Mouse (Mus musculus): Measurements from ENCODE around the gene Spg11.

DNA sequence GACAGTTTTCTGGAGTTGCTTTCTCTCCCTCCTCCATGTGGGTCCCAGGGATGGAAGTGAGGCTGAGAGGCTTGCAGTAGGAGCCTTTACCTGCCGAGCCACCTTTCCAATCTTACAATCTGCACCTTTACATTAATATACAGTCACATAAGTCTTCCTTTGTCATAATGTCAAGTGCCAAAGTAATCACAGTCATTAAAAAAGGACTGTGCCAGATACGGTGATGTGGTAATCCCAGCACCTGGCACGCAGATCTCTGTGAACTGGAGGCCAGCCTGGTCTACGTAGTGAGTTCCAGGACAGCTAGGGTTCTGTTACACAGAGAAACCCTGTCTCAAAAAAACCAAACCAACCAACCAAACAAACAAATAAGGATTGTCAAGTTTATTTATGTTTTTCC, 24.3 kb downstream of the Spg11 start:
- TF ChIP-seq CTCF (IDR thresholded peaks at IDR 0.05; ENCODE audit: borderline replicate concordance, insufficient read depth, low read length) (no peak), POLR2A (IDR thresholded peaks at IDR 0.05; ENCODE audit: low read depth, low read length) (no peak)

All from embryonic fibroblast, embryonic 13.5 days (primary cell).